In genomic region chr11:40755109-40755627, GRCm38 (mm10) we compare ENCODE assay signal across 8 mouse cellular contexts. TPM values are rescaled to one million over a fixed set of nuclear protein-coding genes. Genes with fewer than 3 reads are reported as not detected.
A peak's percentile ranks its signal among the peaks of the same experiment; 100 is the strongest.
DNase-seq lines count a peak whose midpoint lies in the region; ATAC-seq and TF ChIP-seq lines count a peak whose summit lies in the region.

Gene Ccng1, minus strand, starts transcription at chr11:40755311.

- no peak for TF ChIP-seq CTCF in kidney, adult 2 months (conservative IDR thresholded peaks at IDR 0.05; ENCODE audit: insufficient read depth, insufficient read length, low read depth, low read length)
- no peak for TF ChIP-seq CTCF in spleen, adult 2 months (IDR thresholded peaks at IDR 0.05; ENCODE audit: extremely low read depth, insufficient read depth, insufficient read length, insufficient replicate concordance)

- H3K4me2 ChIP-seq in embryonic facial prominence, embryonic 13.5 days: peak within 1 kb of the TSS; percentile 80
- H3K4me2 ChIP-seq in limb, embryonic 12.5 days: peak within 1 kb of the TSS; percentile 76
- H3K4me2 ChIP-seq in midbrain, embryonic 15.5 days: peak within 1 kb of the TSS; percentile 87

- peaks cover 12% of the 10 kb centered on the region; the same call in 1 of the 2 replicates for H3K4me1 ChIP-seq in embryonic facial prominence, embryonic 13.5 days
- no peaks in the 10 kb centered on the region for H3K4me1 ChIP-seq in kidney, adult 2 months (ENCODE audit: control insufficient read depth, insufficient read depth, low read length)
- H3K4me1 ChIP-seq in limb, embryonic 12.5 days (replicated peaks): peaks cover 9% of the 10 kb centered on the region
- peaks cover 19% of the 10 kb centered on the region for H3K4me1 ChIP-seq in midbrain, embryonic 15.5 days
- no peaks in the 10 kb centered on the region for H3K4me1 ChIP-seq in spleen, adult 2 months (ENCODE audit: control insufficient read depth, insufficient read depth, insufficient read length)

- H3K9me3 ChIP-seq in embryonic facial prominence, embryonic 13.5 days: no peaks in the 10 kb centered on the region
- no peaks in the 10 kb centered on the region for H3K9me3 ChIP-seq in limb, embryonic 12.5 days
- no peaks in the 10 kb centered on the region for H3K9me3 ChIP-seq in midbrain, embryonic 15.5 days

- H3K27ac ChIP-seq in embryonic facial prominence, embryonic 13.5 days: peak within 1 kb of the TSS; percentile 74
- H3K27ac ChIP-seq in kidney, adult 2 months (ENCODE audit: insufficient read depth, low read depth, low read length): peak within 1 kb of the TSS; percentile 44
- no peak within 1 kb of the TSS; the same call in 1 of the 2 replicates for H3K27ac ChIP-seq in limb, embryonic 12.5 days
- H3K27ac ChIP-seq in midbrain, embryonic 15.5 days: peak within 1 kb of the TSS; percentile 60
- peak within 1 kb of the TSS; percentile 70 for H3K27ac ChIP-seq in spleen, adult 2 months (ENCODE audit: insufficient read depth, low read length)

- H3K4me3 ChIP-seq in embryonic facial prominence, embryonic 13.5 days: peak within 1 kb of the TSS; percentile 71
- H3K4me3 ChIP-seq in kidney, adult 2 months (ENCODE audit: insufficient read depth, low read depth, low read length): peak within 1 kb of the TSS; percentile 75
- H3K4me3 ChIP-seq in limb, embryonic 12.5 days (replicated peaks): peak within 1 kb of the TSS; percentile 70
- peak within 1 kb of the TSS; percentile 87 for H3K4me3 ChIP-seq in midbrain, embryonic 15.5 days
- peak within 1 kb of the TSS; percentile 68 for H3K4me3 ChIP-seq in spleen, adult 2 months (ENCODE audit: extremely low read depth, insufficient read depth, insufficient read length)

- WGBS in embryonic facial prominence, embryonic 13.5 days: under 1% methylated on average over 25 of the region's 25 CpGs
- WGBS in kidney, adult 2 months: under 1% methylated on average over 25 of the region's 25 CpGs
- WGBS in limb, embryonic 12.5 days: under 1% methylated on average over 25 of the region's 25 CpGs
- under 1% methylated on average over 25 of the region's 25 CpGs for WGBS in midbrain, embryonic 15.5 days
- under 1% methylated on average over 25 of the region's 25 CpGs for whole genome bisulfite sequencing in spleen, adult 2 months

- no peaks in the 10 kb centered on the region for H3K27me3 ChIP-seq in embryonic facial prominence, embryonic 13.5 days
- no peaks in the 10 kb centered on the region for H3K27me3 ChIP-seq in kidney, adult 2 months (replicated peaks; ENCODE audit: control insufficient read depth, insufficient read depth, low read length)
- no peaks in the 10 kb centered on the region for H3K27me3 ChIP-seq in limb, embryonic 12.5 days
- H3K27me3 ChIP-seq in midbrain, embryonic 15.5 days (replicated peaks): no peaks in the 10 kb centered on the region
- no peaks in the 10 kb centered on the region for H3K27me3 ChIP-seq in spleen, adult 2 months (ENCODE audit: control insufficient read depth, insufficient read depth, low read length)

- ATAC-seq in embryonic facial prominence, embryonic 13.5 days (ENCODE audit: insufficient number of reproducible peaks, insufficient read depth, low FRiP score, low TSS enrichment, low read depth): peak; percentile 96
- ATAC-seq in limb, embryonic 12.5 days (ENCODE audit: insufficient number of reproducible peaks, insufficient read depth, low FRiP score, low TSS enrichment, low read depth): peak; percentile 99
- ATAC-seq in midbrain, embryonic 15.5 days (replicated peaks): peak; percentile 99

- H3K36me3 ChIP-seq in embryonic facial prominence, embryonic 13.5 days: peaks cover 13% of the 10 kb centered on the region; the same call in 1 of the 2 replicates
- H3K36me3 ChIP-seq in kidney, adult 2 months (ENCODE audit: control insufficient read depth, insufficient read depth, low read length): no peaks in the 10 kb centered on the region; the same call in 1 of the 2 replicates
- 0 out of 2 replicates have a peak, but pooled peaks cover 7% of the 10 kb centered on the region for H3K36me3 ChIP-seq in limb, embryonic 12.5 days
- 0 out of 2 replicates have a peak, but pooled peaks cover 3% of the 10 kb centered on the region for H3K36me3 ChIP-seq in midbrain, embryonic 15.5 days (replicated peaks)
- peaks cover 4% of the 10 kb centered on the region for H3K36me3 ChIP-seq in spleen, adult 2 months (ENCODE audit: control insufficient read depth, insufficient read depth, low read length)

- TF ChIP-seq POLR2A in kidney, adult 2 months (IDR thresholded peaks at IDR 0.05; ENCODE audit: low read depth, low read length): peak; percentile 65
- peak; percentile 76 for TF ChIP-seq POLR2A in spleen, adult 2 months (IDR thresholded peaks at IDR 0.05; ENCODE audit: low read depth, low read length)

- peak; percentile 89 for DNase-seq in 3134 (ENCODE audit: extremely low read depth, insufficient read length, low spot score)
- DNase-seq in adrenal gland, postnatal 36 days: peak; percentile 93 to 96
- peak; percentile 95 to 98 for DNase-seq in heart, adult 18-20 months
- peak; percentile 98 for DNase-seq in kidney, adult 2 months
- peak; percentile 87 to 88 for DNase-seq in spleen, adult 2 months (ENCODE audit: low read depth in 1 of 2, low spot score in 2 of 2)

- H3K9ac ChIP-seq in embryonic facial prominence, embryonic 13.5 days: peak within 1 kb of the TSS; percentile 85
- peak within 1 kb of the TSS; percentile 75 for H3K9ac ChIP-seq in limb, embryonic 12.5 days (replicated peaks)
- H3K9ac ChIP-seq in midbrain, embryonic 15.5 days: peak within 1 kb of the TSS; percentile 84

RNA-seq across cellular contexts. Expression of gene Ccng1, which starts in this region (rescaled TPM):
- 10 to 100 TPM; 59.9 to 70.3 TPM for total RNA-seq in adrenal gland, postnatal 36 days (2021)
- 36.1 and 39.5 TPM in 2 replicates for polyA plus RNA-seq in embryonic facial prominence, embryonic 13.5 days (2015; fragmentation: Nextera tagmentation; extraction: Ambion mirVana)
- total RNA-seq in heart, adult 18-20 months (2021): 100 to 1,000 TPM; 495 to 546 TPM
- polyA plus RNA-seq in kidney, adult 2 months (2012; rRNA removed): 24.6 and 29.1 TPM in 2 replicates
- 27.6 and 29.2 TPM in 2 replicates for polyA plus RNA-seq in limb, embryonic 12.5 days (2016; fragmentation: Nextera tagmentation; extraction: Ambion mirVana)
- 31.2 and 33.3 TPM in 2 replicates for polyA plus RNA-seq in midbrain, embryonic 15.5 days (2015; fragmentation: Nextera tagmentation; extraction: Ambion mirVana)
- polyA plus RNA-seq in spleen, adult 2 months (2012; rRNA removed): 6.7 and 7.9 TPM in 2 replicates

Comparison
In these comparisons a context has a peak if more than half of its experiments do, and no peak if none do; other contexts are left out.
1. RNA of gene Ccng1 (total RNA-seq): 495 to 546 TPM in heart, adult 18-20 months; 59.9 to 70.3 TPM in adrenal gland, postnatal 36 days; every median in the first group is over 4 times any median in the second.
2. Peak in every context shown above with its lines, with median percentiles within 50 percentile points of each other: DNase-seq, ATAC-seq, H3K4me2 ChIP-seq, H3K4me3 ChIP-seq and H3K9ac ChIP-seq.